Mouse (Mus musculus) embryo, embryonic 11 days (tissue): ENCODE data around the gene Dbf4.
A peak's percentile ranks its signal among the peaks of the same experiment; 100 is the strongest.

Source experiments
- DNase-seq: peaks from one replicate; pipeline ENCODE4 v3.0.0-alpha.2; 2015

Gene Dbf4

GRCm38 (mm10) chr5:8422157-8422931, at the start of gene Dbf4, which contains the start of gene Slc25a40:
TSS of gene Dbf4 (minus strand) at chr5:8422716.
TSS of gene Slc25a40 (plus strand) at chr5:8422850.
- peak; percentile 95 for DNase-seq

- DNase-seq: no peak
Observed at GRCm38 (mm10) chr5:8456561-8456960, 34.0 kb upstream of the Dbf4 start.

GRCm38 (mm10) chr5:8455565-8455964, 33.0 kb upstream of the Dbf4 start:
- no peak for DNase-seq

- no peak for DNase-seq
Observed at GRCm38 (mm10) chr5:8439095-8439494, 16.6 kb upstream of the Dbf4 start.

- no peak for DNase-seq
Observed at GRCm38 (mm10) chr5:8437481-8438156, 15.1 kb upstream of the Dbf4 start.

GRCm38 (mm10) chr5:8425899-8426298, 3.4 kb upstream of the Dbf4 start:
- no peak for DNase-seq

GRCm38 (mm10) chr5:8424116-8424515, 1.6 kb upstream of the Dbf4 start:
- DNase-seq: peak; percentile 26

- peak; percentile 42 for DNase-seq
Observed at GRCm38 (mm10) chr5:8422932-8423928, 714 bp upstream of the Dbf4 start.

GRCm38 (mm10) chr5:8421424-8421823, 1.1 kb downstream of the Dbf4 start:
- DNase-seq: no peak

- no peak for DNase-seq
Observed at GRCm38 (mm10) chr5:8417443-8417842, 5.1 kb downstream of the Dbf4 start.

- no peak for DNase-seq
Observed at GRCm38 (mm10) chr5:8416683-8417413, 5.7 kb downstream of the Dbf4 start.

GRCm38 (mm10) chr5:8408746-8409145, 13.8 kb downstream of the Dbf4 start:
- no peak for DNase-seq

- no peak for DNase-seq
Observed at GRCm38 (mm10) chr5:8397587-8398249, 24.8 kb downstream of the Dbf4 start.

- no peak for DNase-seq
Observed at GRCm38 (mm10) chr5:8393891-8394583, 28.5 kb downstream of the Dbf4 start.

- DNase-seq: no peak
Observed at GRCm38 (mm10) chr5:8374297-8374906, 48.1 kb downstream of the Dbf4 start.

GRCm38 (mm10) chr5:8373415-8373814, 49.1 kb downstream of the Dbf4 start:
- DNase-seq: no peak

- DNase-seq: no peak
Observed at GRCm38 (mm10) chr5:8368781-8369180, 53.7 kb downstream of the Dbf4 start.

- no peak for DNase-seq
Observed at GRCm38 (mm10) chr5:8368328-8368692, 54.2 kb downstream of the Dbf4 start.

GRCm38 (mm10) chr5:8367614-8368327, 54.7 kb downstream of the Dbf4 start, which contains the start of gene Adam22:
TSS of gene Adam22 (minus strand) at chr5:8368160.
- DNase-seq: peak; percentile 85
